Mouse (Mus musculus) ovary, postnatal 14 days (tissue): ENCODE measurements around the gene Eefsec.

Experiments used
- DNase-seq: peaks from one replicate; pipeline ENCODE4 v3.0.0; 2022; ENCODE audit warnings: low spot score

Eefsec gene

DNA sequence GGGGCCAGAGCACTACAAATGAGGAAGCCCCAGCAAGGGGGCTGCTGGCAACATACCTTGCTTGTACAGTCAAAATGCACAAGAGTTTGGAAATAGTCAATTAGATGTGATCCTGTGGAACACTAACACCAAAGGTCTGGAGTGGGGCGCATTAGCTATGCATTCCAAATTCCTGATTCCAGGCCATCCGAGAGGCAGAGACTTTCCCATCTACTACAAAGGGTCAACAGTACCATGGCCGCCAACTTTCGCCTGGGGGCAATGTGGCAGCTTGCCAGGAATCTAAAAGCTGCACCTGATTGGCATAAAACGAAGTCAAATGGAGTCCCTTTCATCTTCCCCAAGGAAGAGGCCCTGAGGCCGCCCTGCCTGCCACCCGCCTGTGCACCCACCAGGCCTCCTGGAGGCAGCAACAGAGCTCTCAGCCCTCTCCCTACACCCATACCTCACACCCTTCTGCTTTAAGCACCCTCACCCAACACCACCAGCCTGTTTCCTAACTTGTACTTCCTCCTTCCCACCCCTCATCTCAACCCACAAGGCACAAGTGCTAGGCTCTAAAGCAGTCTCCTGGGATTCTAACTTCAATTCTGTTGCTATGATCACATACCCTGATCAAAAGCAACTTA, 30.1 kb downstream of the Eefsec start:
- DNase-seq, result no peak

- DNase-seq, result no peak
These were observed 33.7 kb downstream of the Eefsec start for GRCm38 (mm10) chr6:88412604-88413003.

GRCm38 (mm10) chr6:88409492-88409891, 36.8 kb downstream of the Eefsec start:
- no peak for DNase-seq

DNA sequence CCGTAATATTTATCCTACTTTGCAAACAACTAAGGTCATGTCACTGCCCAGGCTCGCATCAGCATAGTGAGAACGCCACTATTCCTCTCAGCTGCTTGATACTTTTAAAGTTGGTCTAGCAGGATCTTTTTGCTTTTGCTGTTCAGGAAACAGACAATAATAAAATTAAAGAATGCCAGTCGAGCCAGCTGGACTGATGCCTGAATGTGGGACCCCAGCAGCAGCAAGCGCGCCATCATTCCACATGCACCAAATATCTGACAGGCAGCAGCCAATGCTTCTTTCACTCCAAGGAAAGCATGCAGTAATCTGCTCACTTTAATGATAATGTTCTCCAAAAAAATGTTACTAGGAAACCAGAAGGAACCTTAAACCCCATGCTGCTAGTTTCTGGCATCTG, 45.9 kb downstream of the Eefsec start:
- DNase-seq, result no peak

DNA sequence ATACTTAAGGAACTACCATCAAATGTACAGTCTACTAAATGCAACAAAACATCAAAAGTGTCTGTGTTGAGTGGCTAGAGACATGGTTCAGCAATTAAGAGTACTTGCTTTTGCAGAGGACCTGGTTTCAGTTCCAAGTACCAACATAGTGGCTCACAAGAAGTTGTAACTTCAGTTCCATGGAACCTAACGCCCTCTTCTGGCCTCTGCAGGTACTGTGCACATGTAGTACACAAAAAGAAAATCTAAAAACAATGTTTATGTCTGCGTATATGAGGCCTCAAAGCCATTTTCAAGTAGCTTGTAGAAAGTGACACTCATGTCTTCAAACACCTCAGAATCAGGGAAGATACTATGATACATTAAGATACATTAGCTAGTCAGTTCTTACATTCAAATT, 48.4 kb downstream of the Eefsec start:
- DNase-seq, result no peak

DNA sequence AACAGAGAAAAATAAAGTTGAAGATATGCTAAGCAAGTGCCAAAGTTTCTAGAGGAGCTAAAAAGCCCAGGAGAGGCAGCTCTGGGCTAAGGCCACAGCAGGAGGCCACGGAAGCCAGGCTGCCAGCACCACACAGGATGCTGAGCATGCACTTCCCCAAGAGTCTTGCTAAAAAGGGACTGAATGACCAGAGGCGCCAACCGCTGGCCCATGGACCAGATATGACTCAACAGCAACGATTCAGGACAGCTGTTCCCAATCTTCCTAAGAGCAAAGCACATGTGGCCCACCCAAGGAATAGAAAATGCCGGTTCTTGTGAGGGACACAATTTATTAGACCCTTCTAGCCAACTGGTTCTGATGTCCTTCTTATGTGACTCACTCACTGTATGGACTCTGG, 57.4 kb downstream of the Eefsec start:
- peak; percentile 16 for DNase-seq

DNA sequence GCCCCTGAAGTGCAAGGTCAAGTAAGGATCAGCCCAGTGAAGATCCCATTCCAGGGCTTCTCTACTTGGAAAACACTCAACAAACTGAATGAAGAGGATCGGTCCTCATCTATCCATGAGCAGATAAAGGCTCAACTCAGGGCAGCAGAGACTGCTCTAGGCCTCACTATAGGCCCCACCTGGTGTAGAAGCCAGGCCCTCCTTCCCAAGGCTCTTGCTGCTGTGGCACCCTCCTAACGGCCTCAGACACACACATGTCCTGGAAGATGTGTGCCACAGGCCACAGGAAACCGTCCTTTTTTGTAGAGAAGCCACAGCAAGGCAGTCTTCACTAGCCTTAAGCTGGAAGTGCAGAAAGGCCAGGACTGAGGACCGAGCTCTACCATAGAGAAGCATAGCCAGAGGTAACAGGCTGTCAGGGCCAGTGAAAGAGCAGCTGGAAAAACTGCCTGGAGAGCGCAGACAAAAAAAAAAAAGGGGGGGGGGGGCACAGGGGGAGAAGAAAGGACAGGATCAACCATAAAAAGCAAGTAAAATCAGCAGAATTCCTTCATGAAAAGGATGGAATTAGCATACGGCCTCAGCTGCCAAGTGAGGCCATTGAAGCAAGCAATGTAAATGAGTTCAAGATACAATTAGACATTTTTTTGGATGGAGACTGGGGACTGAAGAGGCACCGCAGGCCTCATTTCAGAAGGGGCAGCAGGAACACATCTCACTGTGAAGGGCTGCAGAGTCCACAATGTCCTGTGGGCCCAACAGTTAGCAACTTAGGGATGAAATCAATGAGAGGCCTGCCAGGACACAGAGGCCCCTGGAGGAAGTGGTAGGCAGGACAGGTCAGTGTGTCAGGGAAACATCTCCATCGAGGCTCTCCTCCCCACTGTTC, 58.3 kb downstream of the Eefsec start:
- DNase-seq, result no peak

DNA sequence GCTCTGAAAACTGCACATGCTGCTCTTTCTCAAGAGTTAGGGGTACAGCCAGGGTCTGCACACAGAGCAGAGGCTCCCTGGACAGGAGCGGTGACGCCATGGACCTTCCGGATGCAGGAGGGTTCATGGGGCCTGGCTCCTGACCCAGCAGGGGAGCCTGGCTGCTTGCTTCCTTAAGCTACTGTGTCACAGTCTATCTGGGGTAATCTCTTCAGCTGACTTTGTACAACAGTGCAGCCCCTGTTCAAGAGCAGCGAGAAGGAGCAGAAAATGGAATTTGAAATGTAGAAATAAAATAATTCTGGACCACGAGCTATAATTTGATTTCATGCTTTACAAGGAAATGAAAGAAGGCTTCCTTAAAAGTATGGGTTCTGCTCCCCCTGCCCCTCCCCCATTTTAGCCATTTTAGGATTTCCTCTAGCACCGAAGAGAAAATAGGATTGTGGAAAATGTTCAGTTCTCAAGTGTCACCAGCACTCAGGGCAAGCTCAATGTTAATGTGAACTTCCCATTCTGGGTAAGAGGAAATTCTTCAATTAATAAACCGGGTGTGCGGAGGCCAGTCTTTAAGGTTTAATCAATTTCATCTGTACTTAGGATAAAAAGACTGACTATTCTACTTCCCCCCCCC, 61.8 kb downstream of the Eefsec start:
- DNase-seq, result no peak

- no peak for DNase-seq
These were observed 62.6 kb downstream of the Eefsec start for GRCm38 (mm10) chr6:88383734-88384133.

DNA sequence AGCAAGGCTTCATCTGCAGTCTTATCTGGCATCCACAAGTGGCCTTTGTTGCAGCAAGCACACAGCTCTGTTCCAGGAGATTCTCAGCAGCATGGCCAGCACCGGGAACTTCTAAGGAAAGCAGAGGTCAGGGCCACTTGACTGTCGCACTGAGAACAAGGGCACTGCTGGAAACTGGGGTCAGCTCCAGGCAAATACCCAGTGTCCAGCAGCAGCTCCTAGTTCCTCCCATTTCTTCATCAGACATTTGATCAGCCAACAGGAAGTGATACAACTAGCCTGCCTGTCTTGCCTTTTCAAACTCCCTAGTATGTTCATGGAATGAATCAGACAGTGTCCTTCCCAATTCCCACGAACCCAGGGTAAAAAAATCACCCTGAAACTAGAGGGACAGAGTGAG, 66.6 kb downstream of the Eefsec start:
- DNase-seq, result no peak

DNA sequence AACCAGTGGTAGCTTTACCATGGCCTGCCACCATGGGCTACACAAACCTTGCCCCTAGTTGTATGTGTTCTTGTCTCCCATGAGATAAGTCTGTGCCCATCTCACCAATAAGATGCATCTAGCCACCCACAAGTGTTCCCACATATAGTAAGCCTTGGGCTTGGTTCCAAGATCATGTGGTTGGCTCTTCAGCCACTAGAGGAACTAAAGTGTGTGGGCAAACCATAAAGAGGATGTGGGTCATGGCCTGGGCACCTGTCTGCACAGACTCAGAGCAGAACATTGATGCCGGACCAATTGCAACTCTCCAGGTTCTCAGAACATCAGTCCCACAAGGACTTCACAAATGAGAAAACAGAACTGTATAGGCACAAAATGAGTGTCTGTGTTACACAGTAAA, 67.5 kb downstream of the Eefsec start:
- no peak for DNase-seq

DNA sequence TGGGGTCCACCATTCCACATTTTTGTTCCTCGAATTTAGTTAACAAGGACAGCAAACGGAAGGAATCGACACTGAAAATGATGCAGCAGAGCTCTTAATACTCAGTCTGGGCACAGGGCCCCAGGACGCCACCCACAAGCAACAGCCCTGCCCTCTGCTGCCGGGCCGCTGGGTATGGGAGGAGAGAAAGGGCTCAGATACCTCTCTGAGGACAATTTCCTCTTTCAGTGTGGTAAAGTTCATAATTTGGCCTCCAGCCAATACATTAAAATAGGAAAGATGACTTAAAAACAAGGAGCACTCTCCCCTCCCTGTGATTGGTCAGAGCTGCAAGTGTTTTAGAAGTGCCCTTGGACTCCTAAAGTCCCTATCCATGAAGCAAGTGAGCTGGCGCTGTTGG, 72.1 kb downstream of the Eefsec start:
- no peak for DNase-seq

- peak; percentile 51 for DNase-seq
These were observed 76.3 kb downstream of the Eefsec start for GRCm38 (mm10) chr6:88369851-88370635.

GRCm38 (mm10) chr6:88363475-88364012, 82.8 kb downstream of the Eefsec start:
- no peak for DNase-seq

DNA sequence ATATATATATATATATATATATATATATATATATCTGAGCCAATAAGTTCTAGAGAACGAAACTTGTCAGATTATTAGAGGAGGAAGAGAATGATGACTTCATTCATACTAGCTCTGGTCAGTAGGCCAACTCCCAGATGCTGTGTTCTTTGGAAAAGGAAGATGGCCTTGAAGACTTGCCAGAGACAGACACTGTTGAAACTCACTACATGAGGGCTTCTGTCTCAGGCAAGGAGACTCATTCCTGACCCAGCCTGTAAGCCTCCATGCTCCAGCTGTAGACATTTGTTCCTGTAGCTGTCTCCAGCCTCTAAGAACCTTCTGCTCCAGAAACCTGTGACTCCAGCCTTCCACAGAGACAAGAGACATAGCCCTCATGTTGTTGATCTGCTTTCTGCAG, 85.2 kb downstream of the Eefsec start:
- no peak for DNase-seq

DNA sequence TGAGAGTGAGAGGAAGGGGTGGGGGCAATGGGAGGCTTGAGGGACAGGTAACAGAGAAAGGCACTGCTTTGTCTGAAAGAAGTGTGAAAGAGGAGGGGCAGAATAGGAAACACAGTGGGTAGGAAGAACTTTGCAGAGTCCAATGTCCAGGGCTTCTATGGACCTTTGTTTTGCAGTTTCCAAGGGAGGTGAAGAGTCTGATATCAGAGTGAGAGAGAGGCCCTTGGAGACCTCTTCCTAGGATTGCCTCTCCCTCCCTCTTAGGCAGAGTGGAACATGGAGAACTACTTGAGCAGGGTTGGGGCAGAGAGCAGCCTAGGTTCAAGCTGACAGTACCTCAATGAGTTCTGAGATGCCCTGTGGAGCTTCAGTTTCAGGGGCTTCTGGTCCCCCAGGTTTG, 88.1 kb downstream of the Eefsec start:
- DNase-seq, result no peak

DNA sequence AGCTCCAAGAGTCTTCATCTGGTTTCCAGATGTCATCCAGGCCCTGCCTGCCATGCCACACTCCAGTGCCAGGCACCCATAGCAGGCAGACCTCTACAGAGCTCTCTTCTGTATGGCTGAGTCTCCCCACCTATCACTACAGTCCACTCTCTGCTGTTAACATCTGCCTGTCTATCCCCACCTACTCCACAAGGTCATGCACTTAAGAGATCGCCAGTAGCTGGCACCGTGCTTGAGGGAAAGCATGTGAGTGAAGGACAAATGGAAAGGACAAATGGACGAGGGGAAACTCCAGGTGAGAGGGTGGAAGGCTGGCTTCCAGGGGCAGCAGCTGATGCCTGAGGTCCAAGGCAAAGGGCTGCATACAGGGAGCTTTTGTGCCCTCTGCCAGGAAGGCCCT, 90.5 kb downstream of the Eefsec start:
- no peak for DNase-seq

DNA sequence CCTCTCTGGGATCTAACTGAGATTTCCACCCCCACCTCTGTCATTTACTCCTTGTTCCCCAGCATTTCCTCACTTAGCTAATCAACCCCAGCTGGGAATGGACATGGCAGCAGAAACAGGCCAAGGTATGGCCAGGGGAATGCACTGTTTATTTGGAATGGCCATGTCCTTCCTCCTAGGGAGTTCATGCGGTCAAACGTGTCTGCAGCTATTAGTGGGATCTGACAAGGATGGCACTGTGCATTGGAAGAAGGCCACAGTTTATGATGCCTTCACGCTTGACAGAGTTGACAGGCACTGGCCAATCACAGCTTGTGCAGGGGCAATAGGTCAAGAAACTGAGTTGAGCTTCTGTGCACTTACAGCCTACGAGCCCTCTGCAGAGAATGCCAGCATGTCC, 93.8 kb downstream of the Eefsec start:
- no peak for DNase-seq

DNA sequence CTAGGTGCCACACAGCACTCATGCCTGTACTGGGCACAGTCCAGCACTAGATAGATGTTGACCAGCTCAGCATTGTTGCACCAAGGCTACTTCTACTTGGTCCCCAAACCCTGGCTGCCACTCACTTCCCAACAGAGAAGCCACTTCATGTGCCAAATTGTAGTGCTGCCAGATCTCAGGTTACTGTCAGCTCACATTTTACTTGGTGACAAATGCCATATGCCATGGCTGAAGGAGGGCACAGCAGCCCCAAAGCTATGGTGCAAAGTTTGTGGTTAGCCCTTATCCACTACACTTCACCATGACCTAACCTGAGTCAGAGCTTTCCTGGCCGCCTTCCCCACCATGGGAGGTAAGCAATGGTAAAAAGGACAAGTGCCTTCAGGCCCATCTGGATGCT, 99.6 kb downstream of the Eefsec start:
- DNase-seq, result no peak

- DNase-seq, result no peak
These were observed 101.0 kb downstream of the Eefsec start for GRCm38 (mm10) chr6:88345311-88345710.

- peak; percentile 88 for DNase-seq
These were observed 102.6 kb downstream of the Eefsec start for GRCm38 (mm10) chr6:88343485-88344450.
